Mouse (Mus musculus) kidney, embryonic 16.5 days (tissue): ENCODE measurements around the gene Cdh11. TPM values are rescaled to one million over a fixed set of nuclear protein-coding genes. Genes with fewer than 3 reads are reported as not detected.
"Not testable (repeated sequence)": the region's sequence is repeated elsewhere in the genome, so short reads cannot be mapped to it uniquely, and the experiment has no call there.

Experiments
- ATAC-seq: fragments of 200-750 bp; cut with Nextera tagmentation; 2 replicates; pipeline ENCODE4 v1.8.0; 2017; ENCODE audit warnings: moderate TSS enrichment; ENCODE audit not compliant: low FRiP score, low TSS enrichment
- H3K27ac ChIP-seq: fragments of 300-500 bp; sonication (generic); 2 replicates; pipeline ENCODE4 v1.5.1; 2014; ENCODE audit warnings: low read length
- H3K27me3 ChIP-seq: fragments of 300-500 bp; sonication (generic); 2 replicates; pipeline ENCODE4 v1.6.1; 2014; ENCODE audit warnings: low read length, control low read depth, mixed read lengths; ENCODE audit not compliant: insufficient read depth
- H3K36me3 ChIP-seq: fragments of 300-500 bp; sonication (generic); 2 replicates; pipeline ENCODE4 v1.6.1; 2014; ENCODE audit warnings: low read length, control low read depth, mixed read lengths; ENCODE audit not compliant: insufficient read depth
- H3K4me1 ChIP-seq: fragments of 300-500 bp; sonication (generic); 2 replicates; pipeline ENCODE4 v1.6.1; 2014; ENCODE audit warnings: low read length, control low read depth, mixed read lengths; ENCODE audit not compliant: insufficient read depth
- H3K4me2 ChIP-seq: fragments of 300-500 bp; sonication (generic); replicated peaks from 2 replicates; pipeline ENCODE4 v1.6.1; 2014; ENCODE audit warnings: low read depth, low read length
- H3K4me3 ChIP-seq: fragments of 300-500 bp; sonication (generic); 2 replicates; pipeline ENCODE4 v1.5.1; 2014; ENCODE audit warnings: mild to moderate bottlenecking, low read length
- H3K9ac ChIP-seq: fragments of 300-500 bp; sonication (generic); replicated peaks from 2 replicates; pipeline ENCODE4 v1.6.1; 2014; ENCODE audit warnings: low read length
- H3K9me3 ChIP-seq: fragments of 300-500 bp; sonication (generic); 2 replicates; pipeline ENCODE4 v1.6.1; 2016; ENCODE audit warnings: low read length, control low read depth
- WGBS: fragments of 180-500 bp; shearing (Covaris S2); extraction: QIAGEN DNeasy Blood & Tissue Kit; methylation state at CpG from one replicate; pipeline ENCODE4 v1.1.7; 2014; 5-methylcytosine and 5-hydroxymethylcytosine counted together
- polyA plus RNA-seq: library from polyadenylated mRNA; unstranded; fragments of >200 nt; fragmentation: Nextera tagmentation; extraction: Ambion mirVana; gene quantifications from 2 replicates; pipeline ENCODE4 v1.2.1, GENCODE M21; 2015

Gene Cdh11
- polyA plus RNA-seq, 1 experiment from 2014 or later: 159 TPM

GRCm38 (mm10) chr8:102726206-102726935 lies 59.1 kb downstream of the Cdh11 start:
- ATAC-seq: no peak
- Histone ChIP-seq H3K4me2 (no peak overlapping the region), H3K36me3 (0 out of 2 replicates have a peak, but pooled peaks cover 2% of the 10 kb centered on the region), H3K4me3 (no peak overlapping the region), H3K4me1 (no peaks in the 10 kb centered on the region), H3K9ac (no peak overlapping the region), H3K9me3 (no peaks in the 10 kb centered on the region), H3K27ac (no peak overlapping the region), H3K27me3 (no peaks in the 10 kb centered on the region)
- WGBS: 78% methylated on average over 10 of the region's 10 CpGs

GRCm38 (mm10) chr8:102725496-102725895 lies 59.9 kb downstream of the Cdh11 start:
- Histone ChIP-seq H3K36me3 (no peaks in the 10 kb centered on the region), H3K4me3 (no peak overlapping the region), H3K27me3 (no peaks in the 10 kb centered on the region), H3K9ac (no peak overlapping the region), H3K4me1 (no peaks in the 10 kb centered on the region), H3K9me3 (no peaks in the 10 kb centered on the region), H3K4me2 (no peak overlapping the region), H3K27ac (no peak overlapping the region)
- ATAC-seq: no peak
- WGBS: 81% methylated on average over 3 of the region's 3 CpGs

- 63% methylated on average over 4 of the region's 4 CpGs for WGBS
- Histone ChIP-seq H3K4me2 (no peak overlapping the region), H3K27ac (no peak overlapping the region)
Observed at GRCm38 (mm10) chr8:102715956-102716355, 69.5 kb downstream of the Cdh11 start.

GRCm38 (mm10) chr8:102707305-102707704 lies 78.1 kb downstream of the Cdh11 start:
- no peaks in the 10 kb centered on the region for H3K9me3 ChIP-seq
- H3K4me2 ChIP-seq: no peak overlapping the region
- H3K9ac ChIP-seq: no peak overlapping the region
- peaks cover 10% of the 10 kb centered on the region for H3K36me3 ChIP-seq
- WGBS: 37% methylated on average over 7 of the region's 7 CpGs
- no peaks in the 10 kb centered on the region for H3K27me3 ChIP-seq
- no peaks in the 10 kb centered on the region for H3K4me1 ChIP-seq
- no peak overlapping the region for H3K4me3 ChIP-seq
- no peak for ATAC-seq
- no peak overlapping the region for H3K27ac ChIP-seq

More at GRCm38 (mm10) chr8:102715956-102716355, 69.5 kb downstream of the Cdh11 start:
- Histone ChIP-seq H3K4me1 (no peaks in the 10 kb centered on the region), H3K4me3 (no peak overlapping the region), H3K27me3 (no peaks in the 10 kb centered on the region), H3K9me3 (no peaks in the 10 kb centered on the region), H3K36me3 (peaks cover 20% of the 10 kb centered on the region), H3K9ac (no peak overlapping the region)
- no peak for ATAC-seq

- no peak overlapping the region for H3K4me3 ChIP-seq
- no peak overlapping the region for H3K27ac ChIP-seq
- H3K9me3 ChIP-seq: no peaks in the 10 kb centered on the region
- 72% methylated on average over 7 of the region's 7 CpGs for WGBS
- 0 out of 2 replicates have a peak, but pooled peaks cover 2% of the 10 kb centered on the region for H3K36me3 ChIP-seq
- ATAC-seq: no peak
- no peak overlapping the region for H3K9ac ChIP-seq
- H3K4me1 ChIP-seq: no peaks in the 10 kb centered on the region
- H3K27me3 ChIP-seq: no peaks in the 10 kb centered on the region
- no peak overlapping the region for H3K4me2 ChIP-seq
Observed at GRCm38 (mm10) chr8:102705376-102705905, 80.0 kb downstream of the Cdh11 start.

- H3K9me3 ChIP-seq: no peaks in the 10 kb centered on the region
- H3K27ac ChIP-seq: no peak overlapping the region
- no peak overlapping the region for H3K9ac ChIP-seq
- WGBS: 60% methylated on average over 1 of the region's 1 CpGs
- H3K36me3 ChIP-seq: no peaks in the 10 kb centered on the region
- no peak for ATAC-seq
- no peaks in the 10 kb centered on the region for H3K27me3 ChIP-seq
- no peak overlapping the region for H3K4me3 ChIP-seq
- H3K4me1 ChIP-seq: no peaks in the 10 kb centered on the region
- no peak overlapping the region for H3K4me2 ChIP-seq
Observed at GRCm38 (mm10) chr8:102700245-102700644, 85.2 kb downstream of the Cdh11 start.

GRCm38 (mm10) chr8:102698232-102698837 lies 87.1 kb downstream of the Cdh11 start:
- Histone ChIP-seq H3K36me3 (no peaks in the 10 kb centered on the region), H3K4me2 (no peak overlapping the region), H3K27ac (no peak overlapping the region), H3K4me3 (no peak overlapping the region), H3K9ac (no peak overlapping the region), H3K27me3 (no peaks in the 10 kb centered on the region), H3K9me3 (no peaks in the 10 kb centered on the region), H3K4me1 (peaks cover 4% of the 10 kb centered on the region; the same call in 1 of the 2 replicates)
- 49% methylated on average over 11 of the region's 11 CpGs for WGBS
- no peak for ATAC-seq

- no peaks in the 10 kb centered on the region for H3K9me3 ChIP-seq
- WGBS: 55% methylated on average over 1 of the region's 1 CpGs
- no peak overlapping the region for H3K9ac ChIP-seq
- no peaks in the 10 kb centered on the region for H3K36me3 ChIP-seq
- H3K4me3 ChIP-seq: no peak overlapping the region
- H3K27me3 ChIP-seq: no peaks in the 10 kb centered on the region
- H3K27ac ChIP-seq: no peak overlapping the region
- ATAC-seq: no peak
- H3K4me1 ChIP-seq: peaks cover 4% of the 10 kb centered on the region; the same call in 1 of the 2 replicates
- H3K4me2 ChIP-seq: no peak overlapping the region
Observed at GRCm38 (mm10) chr8:102693465-102693864, 92.0 kb downstream of the Cdh11 start.

- not testable (repeated sequence) for H3K36me3 ChIP-seq, H3K4me3 ChIP-seq, H3K9ac ChIP-seq, H3K27ac ChIP-seq, H3K4me2 ChIP-seq, ATAC-seq, H3K4me1 ChIP-seq, H3K9me3 ChIP-seq, H3K27me3 ChIP-seq
- WGBS: 83% methylated on average over 7 of the region's 7 CpGs
Observed at GRCm38 (mm10) chr8:102685491-102685890, 100.0 kb downstream of the Cdh11 start.

- WGBS: 87% methylated on average over 11 of the region's 11 CpGs
- H3K9me3 ChIP-seq: no peaks in the 10 kb centered on the region
- no peak overlapping the region for H3K4me3 ChIP-seq
- no peaks in the 10 kb centered on the region for H3K36me3 ChIP-seq
- no peak overlapping the region for H3K4me2 ChIP-seq
- no peaks in the 10 kb centered on the region for H3K4me1 ChIP-seq
- no peak for ATAC-seq
- H3K27ac ChIP-seq: no peak overlapping the region
- H3K27me3 ChIP-seq: no peaks in the 10 kb centered on the region
- no peak overlapping the region for H3K9ac ChIP-seq
Observed at GRCm38 (mm10) chr8:102685023-102685422, 100.4 kb downstream of the Cdh11 start.
